Mouse (Mus musculus) G1E-ER4 (cell line): ENCODE measurements around the gene Glb1l2. TPM values are rescaled to one million over a fixed set of nuclear protein-coding genes. Genes with fewer than 3 reads are reported as not detected.

Experiments
- GATA1 ChIP-seq: IDR thresholded peaks from one replicate; pipeline ENCODE4 v1.8.0; 2012; ENCODE audit warnings: low read length, inconsistent platforms
- polyA plus RNA-seq: library from polyadenylated mRNA; stranded (reverse); fragments of >175 nt; gene quantifications from 2 replicates; pipeline ENCODE4 v1.2.3, GENCODE M21; 2012

Gene Glb1l2
- polyA plus RNA-seq = not detected in 2 replicates

DNA sequence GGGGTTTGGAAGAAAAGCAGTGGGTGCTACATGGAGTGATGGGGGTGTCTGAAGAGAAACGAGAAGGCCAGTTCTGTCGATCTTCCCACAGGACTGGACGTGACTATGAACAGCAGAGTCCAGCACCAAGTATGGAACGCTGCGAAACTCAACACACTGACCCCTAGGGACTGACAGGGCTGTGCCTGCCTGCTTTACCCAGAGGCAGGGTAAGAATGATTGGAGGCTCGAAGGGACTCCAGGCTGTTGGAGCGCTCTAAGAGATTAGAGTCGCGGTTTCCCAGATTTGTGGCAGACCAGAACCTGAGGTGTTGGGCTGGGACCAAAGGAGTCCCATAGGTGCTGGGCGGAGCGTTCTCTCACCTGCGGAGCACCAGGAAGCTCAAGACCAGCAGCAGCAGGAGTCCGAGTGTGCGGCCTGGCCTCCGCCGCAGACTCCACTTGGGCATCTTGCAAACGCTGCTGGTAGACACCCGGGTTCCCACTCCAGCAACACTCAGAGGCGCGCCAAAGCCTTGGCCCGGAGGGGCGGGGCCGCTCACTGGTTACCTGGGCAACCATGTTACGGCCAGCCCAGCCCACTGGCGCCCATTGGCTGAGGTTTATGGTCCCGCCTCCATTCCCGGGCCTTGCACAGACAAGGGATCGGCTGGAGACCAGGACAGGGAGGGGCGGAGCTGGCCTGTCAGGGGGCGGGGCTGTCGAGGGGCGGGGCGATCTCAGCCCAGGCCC, at the start of gene Glb1l2:
Gene Glb1l2, minus strand, starts transcription at position 534 of the 732 bp plus-strand sequence.
- TF ChIP-seq GATA1 = no peak

GRCm38 (mm10) chr9:26831089-26831488, 24.8 kb upstream of the Glb1l2 start:
- TF ChIP-seq GATA1 = no peak

- TF ChIP-seq GATA1 = no peak
Measured at GRCm38 (mm10) chr9:26819942-26820341, 13.7 kb upstream of the Glb1l2 start.

- no peak for TF ChIP-seq GATA1
Measured at GRCm38 (mm10) chr9:26808735-26809134, 2.5 kb upstream of the Glb1l2 start.

- TF ChIP-seq GATA1 = no peak
Measured at GRCm38 (mm10) chr9:26804321-26804720, 1.9 kb downstream of the Glb1l2 start.

DNA sequence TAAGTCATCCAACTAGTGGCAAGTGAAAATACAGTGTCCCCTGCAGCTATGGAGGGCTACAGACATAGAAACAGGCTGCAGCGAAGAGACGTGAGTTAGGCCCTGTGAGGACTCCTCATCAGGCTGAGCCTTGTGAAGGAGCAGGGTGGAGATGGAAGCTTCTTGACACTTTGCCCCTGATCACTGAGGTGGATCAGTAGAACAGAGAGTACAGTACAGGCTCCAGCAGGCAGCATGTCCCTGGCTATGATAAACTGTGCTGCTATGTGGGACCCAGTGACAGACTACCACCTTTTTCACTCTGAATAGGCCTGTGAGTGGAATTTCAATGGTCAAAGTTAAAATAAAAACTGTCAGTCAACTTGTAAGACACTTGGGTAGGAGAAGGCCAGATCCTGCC, 5.9 kb downstream of the Glb1l2 start:
- TF ChIP-seq GATA1 = no peak

DNA sequence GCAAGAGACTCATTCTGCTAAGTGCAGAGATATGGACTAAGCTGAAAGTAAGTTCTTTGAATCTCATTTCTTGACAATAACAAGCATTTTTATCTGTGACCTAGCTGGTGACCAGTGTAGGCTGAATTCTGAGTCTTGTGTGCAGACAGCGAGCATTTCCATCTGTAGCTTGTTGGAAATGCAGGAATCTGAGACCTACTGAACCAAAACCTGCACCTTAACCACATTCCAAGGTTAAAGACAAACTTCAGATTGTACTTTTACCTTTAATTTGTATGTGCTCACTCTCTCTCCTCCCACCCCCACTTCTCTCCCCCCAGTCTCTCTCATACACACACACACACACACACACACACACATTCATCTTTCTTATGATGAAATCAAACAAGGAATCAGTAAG, 7.5 kb downstream of the Glb1l2 start:
- no peak for TF ChIP-seq GATA1

DNA sequence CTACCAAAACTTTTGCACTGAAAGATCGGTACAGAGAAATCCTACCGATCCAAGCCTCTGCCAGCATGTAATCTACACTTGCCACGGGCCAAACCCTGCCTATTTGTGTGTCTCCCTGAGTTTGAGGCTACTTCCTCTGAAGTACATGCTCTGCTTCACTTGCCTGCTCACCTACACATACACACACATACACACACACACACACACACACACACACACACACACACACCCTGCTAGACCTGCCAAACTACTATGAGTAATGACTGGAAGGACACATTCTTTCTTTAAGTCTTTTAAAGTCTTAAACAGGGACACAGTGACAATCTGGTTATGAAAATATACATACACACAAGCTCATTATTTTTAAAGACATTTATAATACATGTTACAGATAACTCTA, 8.1 kb downstream of the Glb1l2 start:
- TF ChIP-seq GATA1 = no peak

DNA sequence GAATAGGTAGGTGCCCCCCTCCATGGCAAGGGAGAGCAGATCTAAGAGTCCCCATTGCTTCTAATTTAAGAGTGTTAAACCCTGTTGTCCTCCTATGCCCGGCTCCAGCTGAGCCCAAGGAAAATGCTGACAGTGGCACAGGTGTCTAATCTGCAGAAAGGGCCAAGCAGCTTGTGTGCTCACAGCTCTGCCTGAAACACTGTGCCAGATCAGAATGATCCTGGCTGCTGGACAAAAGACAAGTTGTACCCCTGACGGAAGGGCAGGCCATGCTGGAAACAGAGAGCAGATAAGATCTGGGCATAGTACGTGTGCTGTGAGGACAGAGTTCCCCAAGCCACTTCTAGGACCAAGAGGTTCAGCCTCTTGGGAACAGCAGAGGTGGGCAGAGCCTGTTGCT, 13.4 kb downstream of the Glb1l2 start:
- TF ChIP-seq GATA1 = no peak

GRCm38 (mm10) chr9:26783414-26783975, 22.8 kb downstream of the Glb1l2 start:
- no peak for TF ChIP-seq GATA1

DNA sequence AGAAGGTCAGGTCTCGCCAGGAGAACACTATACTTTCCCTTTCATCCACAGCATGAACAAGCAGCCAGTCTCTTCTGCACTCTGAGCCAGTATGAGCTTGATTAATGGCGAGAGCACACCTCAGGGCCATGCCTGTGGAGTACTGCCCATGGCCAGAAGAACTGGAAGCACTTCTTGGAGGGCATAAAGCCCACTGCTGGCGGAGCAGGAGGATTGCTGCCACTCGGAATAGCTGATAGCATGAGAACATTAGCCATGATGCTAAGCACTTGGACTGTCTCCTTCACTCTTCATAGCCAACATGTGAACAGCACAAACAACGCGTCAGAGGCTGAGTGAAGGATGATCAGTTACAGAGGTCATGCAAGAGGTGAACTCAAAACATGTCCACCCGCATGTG, 27.8 kb downstream of the Glb1l2 start:
- no peak for TF ChIP-seq GATA1

DNA sequence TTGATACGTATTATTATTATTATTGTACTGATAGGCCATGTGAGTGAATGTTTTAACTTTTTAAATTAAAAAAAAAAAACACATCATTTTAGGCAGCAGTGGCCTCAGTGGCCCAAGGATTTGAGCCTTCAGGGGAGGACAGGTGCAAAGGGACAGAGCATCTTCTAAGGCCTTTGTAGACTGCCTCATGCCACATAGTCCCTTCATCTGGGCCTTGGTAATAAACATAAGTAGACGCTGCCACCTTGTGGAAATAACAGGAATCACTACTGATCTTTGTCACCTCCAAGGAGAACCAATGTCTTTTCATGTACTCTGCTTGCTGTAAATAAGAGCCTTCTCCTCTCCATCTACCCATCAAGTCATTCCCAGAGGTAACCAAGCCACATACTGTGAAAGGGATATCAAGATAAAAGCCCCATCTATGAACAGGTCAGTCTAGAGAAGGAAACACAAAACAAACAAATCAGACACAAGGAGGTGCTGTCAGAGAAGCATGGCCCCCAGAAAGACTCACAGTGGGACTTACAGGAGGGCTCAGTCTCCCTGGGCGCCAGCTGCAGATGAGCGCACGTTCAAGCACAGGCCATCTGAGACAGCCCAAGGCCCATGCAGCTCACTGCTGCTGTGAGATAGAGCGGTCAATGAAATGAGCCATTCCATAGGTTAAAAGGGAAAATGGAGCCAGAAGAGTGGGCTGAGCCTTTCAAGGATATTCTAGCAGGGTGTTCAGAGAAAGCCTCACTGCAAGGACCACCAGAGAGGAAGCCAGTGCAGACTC, 30.0 kb downstream of the Glb1l2 start:
- no peak for TF ChIP-seq GATA1

- TF ChIP-seq GATA1 = no peak
Measured at GRCm38 (mm10) chr9:26775700-26776099, 30.6 kb downstream of the Glb1l2 start.

GRCm38 (mm10) chr9:26768181-26768580, 38.1 kb downstream of the Glb1l2 start:
- no peak for TF ChIP-seq GATA1

DNA sequence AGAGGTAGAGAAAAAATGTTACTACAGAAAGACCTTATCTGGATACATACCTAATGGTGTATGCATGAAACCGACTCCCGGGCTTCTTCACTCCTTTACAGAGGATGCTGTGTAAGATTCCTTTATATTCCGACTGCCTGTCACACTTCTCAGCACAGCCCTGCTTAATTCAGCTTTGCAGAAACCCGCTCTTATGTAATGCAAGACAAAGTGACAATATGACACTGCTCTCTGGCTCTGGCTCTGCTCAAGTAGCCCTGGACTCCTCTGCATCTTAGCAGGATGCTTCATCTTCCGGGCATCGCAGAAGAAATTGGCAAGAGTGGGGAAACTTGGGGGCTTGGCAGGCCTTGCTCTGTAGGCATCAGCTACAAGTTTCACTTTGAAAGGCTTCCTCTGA, 43.8 kb downstream of the Glb1l2 start:
- no peak for TF ChIP-seq GATA1

GRCm38 (mm10) chr9:26760576-26760975, 45.7 kb downstream of the Glb1l2 start:
- TF ChIP-seq GATA1 = no peak
